8 mouse cellular contexts compared by ENCODE assay signal in the genomic region with DNA sequence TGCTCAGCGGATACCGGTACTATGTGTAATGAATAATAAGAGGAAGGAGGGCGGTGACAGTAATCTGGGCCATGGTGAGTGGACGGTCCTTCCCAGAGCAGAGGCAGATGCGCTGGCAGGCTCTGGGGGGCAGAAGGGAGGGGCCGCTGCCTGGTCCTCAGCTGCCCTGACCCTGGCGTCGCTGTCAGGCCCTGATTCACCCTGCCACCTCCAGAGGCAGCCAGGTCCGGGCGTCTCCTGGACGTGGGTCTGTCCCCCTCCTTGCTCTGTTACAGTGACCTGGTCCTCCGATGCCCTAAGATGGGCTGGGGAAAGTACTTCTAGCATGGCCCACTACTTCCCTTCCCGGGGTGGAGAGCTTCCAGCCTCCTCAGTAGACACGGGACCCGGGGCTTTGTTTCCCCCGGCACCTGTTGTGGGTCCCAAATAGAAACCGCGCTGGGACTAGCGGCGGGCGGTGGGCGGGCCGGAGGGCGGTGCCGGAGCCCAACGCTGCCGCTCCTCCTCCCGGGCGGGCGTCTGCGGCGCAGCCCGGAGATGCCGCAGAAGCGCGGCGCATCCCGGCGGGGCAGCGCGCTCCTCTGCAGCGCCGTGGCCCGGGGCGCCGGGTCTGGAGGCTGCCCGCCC.
DNase-seq lines count a peak whose midpoint lies in the region; ATAC-seq and TF ChIP-seq lines count a peak whose summit lies in the region.

No protein-coding gene starts in this region.

- DNase-seq in ES-CJ7 (ENCODE audit: low read depth, low spot score), result peak; percentile 68
- DNase-seq in cerebellum, adult 11-12 months, result peak; percentile 56
- DNase-seq in forebrain, postnatal 0 days, result peak; percentile 73
- DNase-seq in layer of hippocampus, postnatal 10 days (ENCODE audit: low spot score in 2 of 2), result peak; percentile 57 to 72
- DNase-seq in lung, postnatal 14 days, result peak; percentile 67
- DNase-seq in ovary, postnatal 10 days (ENCODE audit: low spot score), result peak; percentile 20
- peak; percentile 67 to 78 for DNase-seq in thymus, postnatal 36 days

- no peaks in the 10 kb centered on the region for H3K36me3 ChIP-seq in forebrain, postnatal 0 days (ENCODE audit: insufficient read depth)

- H3K4me3 ChIP-seq in forebrain, postnatal 0 days (ENCODE audit: low read depth, low read length), result peak overlapping the region; percentile 86

- H3K27ac ChIP-seq in forebrain, postnatal 0 days (ENCODE audit: low read depth, low read length), result peak overlapping the region; percentile 67; the same call in 1 of the 2 replicates

- WGBS in forebrain, postnatal 0 days, result 1% methylated on average over 44 of the region's 47 CpGs

- peak; percentile 89 for ATAC-seq in forebrain, postnatal 0 days
- peak; percentile 80 to 83 for ATAC-seq in hematopoietic stem cell, adult 5-6 weeks (replicated peaks in 1 of 2; ENCODE audit: insufficient read depth in 1 of 2, low FRiP score in 2 of 2, low TSS enrichment in 1 of 2, low read depth in 1 of 2, poor library complexity in 2 of 2, severe bottlenecking in 2 of 2)

- peak overlapping the region; percentile 79 for H3K9ac ChIP-seq in forebrain, postnatal 0 days

- no peaks in the 10 kb centered on the region for H3K9me3 ChIP-seq in forebrain, postnatal 0 days (ENCODE audit: low read length)

- H3K4me1 ChIP-seq in forebrain, postnatal 0 days (ENCODE audit: insufficient read depth), result peaks cover 18% of the 10 kb centered on the region; the same call in 1 of the 2 replicates

- H3K27me3 ChIP-seq in forebrain, postnatal 0 days (ENCODE audit: insufficient read depth, low read length), result no peaks in the 10 kb centered on the region

- peak; percentile 27 for TF ChIP-seq CTCF in forebrain, postnatal 0 days (IDR thresholded peaks at IDR 0.05; ENCODE audit: low read depth)

- H3K4me2 ChIP-seq in forebrain, postnatal 0 days (ENCODE audit: low read depth), result peak overlapping the region; percentile 94

Comparison
In these comparisons a context has a peak if more than half of its experiments do, and no peak if none do; other contexts are left out.
1. Peak in every context shown above with its lines: DNase-seq, ATAC-seq, H3K4me3 ChIP-seq and H3K27ac ChIP-seq.
2. DNase-seq: peak in every context shown above with its lines; median percentile 73 in forebrain, postnatal 0 days; 72 in thymus, postnatal 36 days; 68 in ES-CJ7; 67 in lung, postnatal 14 days; 64 in layer of hippocampus, postnatal 10 days; 56 in cerebellum, adult 11-12 months; 20 in ovary, postnatal 10 days.